Mouse (Mus musculus) ES-Bruce4 (cell line): ENCODE data around the gene Grn.

Experiments used
- CTCF ChIP-seq: IDR thresholded peaks from one replicate; pipeline ENCODE4 v1.8.1; 2011; ENCODE audit warnings: low read depth, low read length
- EP300 ChIP-seq: IDR thresholded peaks from 2 replicates; pipeline ENCODE4 v1.6.1; 2011; ENCODE audit warnings: low read depth, low read length; ENCODE audit not compliant: insufficient read depth
- POLR2A ChIP-seq: IDR thresholded peaks from one replicate; pipeline ENCODE4 v1.8.1; 2011; ENCODE audit warnings: low read length; ENCODE audit not compliant: insufficient read depth

GRCm38 (mm10) chr11:102448327-102448726, 18.2 kb downstream of the Grn start:
- no peak for TF ChIP-seq POLR2A
- TF ChIP-seq CTCF: no peak
- TF ChIP-seq EP300: no peak
